Mouse (Mus musculus) telencephalon, adult 2 months (tissue): Measurements from ENCODE around the gene Slc6a8.

Source experiments
- DNase-seq: peaks from one replicate; pipeline ENCODE4 v3.0.0-alpha.2; 2011; ENCODE audit warnings: low read depth, low spot score

The Slc6a8 gene

GRCm38 (mm10) chrX:73672879-73673618, at the start of gene Slc6a8:
Gene Slc6a8, plus strand, starts transcription at chrX:73673150.
- no peak for DNase-seq

GRCm38 (mm10) chrX:73626981-73627380, 46.0 kb upstream of the Slc6a8 start:
- DNase-seq: no peak

- no peak for DNase-seq
Observed at GRCm38 (mm10) chrX:73635425-73635824, 37.5 kb upstream of the Slc6a8 start.

GRCm38 (mm10) chrX:73637415-73637814, 35.5 kb upstream of the Slc6a8 start:
- no peak for DNase-seq

GRCm38 (mm10) chrX:73639255-73639675, 33.7 kb upstream of the Slc6a8 start, which contains the start of gene Dusp9:
Gene Dusp9, plus strand, starts transcription at chrX:73639419.
- no peak for DNase-seq

- no peak for DNase-seq
Observed at GRCm38 (mm10) chrX:73639901-73640469, 33.0 kb upstream of the Slc6a8 start.

- no peak for DNase-seq
Observed at GRCm38 (mm10) chrX:73645121-73645520, 27.8 kb upstream of the Slc6a8 start.

GRCm38 (mm10) chrX:73650869-73651268, 22.1 kb upstream of the Slc6a8 start:
- no peak for DNase-seq

GRCm38 (mm10) chrX:73653392-73653791, 19.6 kb upstream of the Slc6a8 start:
- no peak for DNase-seq

- DNase-seq: no peak
Observed at GRCm38 (mm10) chrX:73654177-73654576, 18.8 kb upstream of the Slc6a8 start.

- DNase-seq: no peak
Observed at GRCm38 (mm10) chrX:73655529-73655928, 17.4 kb upstream of the Slc6a8 start.

GRCm38 (mm10) chrX:73658391-73658790, 14.6 kb upstream of the Slc6a8 start:
- DNase-seq: no peak

- no peak for DNase-seq
Observed at GRCm38 (mm10) chrX:73658936-73659574, 13.9 kb upstream of the Slc6a8 start.

GRCm38 (mm10) chrX:73659575-73660283, 13.2 kb upstream of the Slc6a8 start, which contains the start of gene Pnck:
Gene Pnck, minus strand, starts transcription at chrX:73660117.
- no peak for DNase-seq

- DNase-seq: no peak
Observed at GRCm38 (mm10) chrX:73660284-73660665, 12.7 kb upstream of the Slc6a8 start.

GRCm38 (mm10) chrX:73663143-73663542, 9.8 kb upstream of the Slc6a8 start:
- no peak for DNase-seq

- DNase-seq: no peak
Observed at GRCm38 (mm10) chrX:73672031-73672431, 919 bp upstream of the Slc6a8 start.

GRCm38 (mm10) chrX:73673619-73673967, 643 bp downstream of the Slc6a8 start:
- no peak for DNase-seq

GRCm38 (mm10) chrX:73673968-73674661, 1.2 kb downstream of the Slc6a8 start:
- DNase-seq: no peak

GRCm38 (mm10) chrX:73675231-73675630, 2.3 kb downstream of the Slc6a8 start:
- no peak for DNase-seq

GRCm38 (mm10) chrX:73676668-73677067, 3.7 kb downstream of the Slc6a8 start:
- DNase-seq: no peak

GRCm38 (mm10) chrX:73684156-73684555, 11.2 kb downstream of the Slc6a8 start:
- DNase-seq: no peak
